Mouse (Mus musculus) cortical plate, adult 2 months (tissue): ENCODE results near the gene Osmr. TPM values are rescaled to one million over a fixed set of nuclear protein-coding genes. Genes with fewer than 3 reads are reported as not detected.
"Not testable (repeated sequence)": the region's sequence is repeated elsewhere in the genome, so short reads cannot be mapped to it uniquely, and the experiment has no call there.

ENCODE experiments used
- H3K27ac ChIP-seq: fragments of 200-500 bp; 2 replicates; pipeline ENCODE4 v1.5.1; 2012; ENCODE audit warnings: low read length, control low read depth, inconsistent platforms; ENCODE audit not compliant: insufficient read depth
- H3K4me1 ChIP-seq: fragments of 200-500 bp; 2 replicates; pipeline ENCODE4 v1.6.1; 2011; ENCODE audit warnings: low read length; ENCODE audit not compliant: control insufficient read depth, insufficient read depth
- H3K4me3 ChIP-seq: fragments of 200-500 bp; 2 replicates; pipeline ENCODE4 v1.5.1; 2011; ENCODE audit warnings: mild to moderate bottlenecking, low read length, control low read depth; ENCODE audit not compliant: insufficient read depth
- CTCF ChIP-seq: fragments of 200-500 bp; IDR thresholded peaks from 2 replicates; pipeline ENCODE4 v1.5.1; 2011; ENCODE audit warnings: mild to moderate bottlenecking, control low read depth, low read length; ENCODE audit not compliant: insufficient read depth; ENCODE audit errors: extremely low read depth
- POLR2A ChIP-seq: fragments of 200-500 bp; IDR thresholded peaks from 2 replicates; pipeline ENCODE4 v1.6.1; 2011; ENCODE audit warnings: mild to moderate bottlenecking, low read length, control low read depth; ENCODE audit not compliant: insufficient read depth; ENCODE audit errors: extremely low read depth
- polyA plus RNA-seq: library from polyadenylated mRNA; depleted of rRNA; stranded (reverse); fragments of >200 nt; gene quantifications from 2 replicates; pipeline ENCODE4 v1.2.3, GENCODE M21; 2012

The Osmr gene
- polyA plus RNA-seq, 1 experiment = 2.4 TPM

DNA sequence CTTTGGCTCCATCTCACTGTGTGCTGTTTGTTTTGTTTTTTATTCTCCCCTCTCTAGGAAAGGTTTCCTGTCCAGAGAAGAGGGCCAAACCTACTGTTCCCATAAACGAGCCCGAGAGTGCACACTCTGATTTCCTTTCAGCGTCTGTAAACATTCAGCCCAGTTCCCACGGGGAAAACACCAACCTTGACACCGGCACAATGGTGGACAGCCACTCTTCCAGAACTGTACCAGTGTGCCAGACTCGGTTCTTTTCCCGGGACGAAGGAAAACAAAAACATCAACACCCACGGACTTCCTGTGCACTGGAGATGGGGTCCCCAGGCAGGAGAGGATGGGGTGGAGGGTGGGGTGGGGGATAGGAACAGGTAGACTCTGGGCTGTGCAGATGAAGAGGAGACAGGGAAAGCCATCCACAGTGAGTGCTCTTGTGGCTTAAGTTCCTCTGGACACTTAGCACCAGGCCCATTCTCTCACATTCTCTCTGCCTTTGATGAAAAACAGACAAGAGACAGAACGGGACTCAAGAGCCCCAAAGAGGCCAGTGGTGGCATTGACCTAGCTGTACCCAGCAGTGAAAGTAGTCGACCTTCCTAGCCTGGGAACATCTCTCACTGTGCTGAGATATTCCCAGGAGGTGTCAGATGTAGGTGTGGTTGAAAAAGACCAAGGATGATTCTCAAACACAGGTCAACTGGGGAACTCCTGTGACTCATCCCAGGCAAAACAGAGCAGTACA, 3.0 kb downstream of the Osmr start:
- TF ChIP-seq CTCF (no peak), POLR2A (no peak)
- H3K4me1 ChIP-seq = no peaks in the 10 kb centered on the region
- no peak overlapping the region for H3K27ac ChIP-seq
- no peak overlapping the region; the same call in 1 of the 2 replicates for H3K4me3 ChIP-seq

DNA sequence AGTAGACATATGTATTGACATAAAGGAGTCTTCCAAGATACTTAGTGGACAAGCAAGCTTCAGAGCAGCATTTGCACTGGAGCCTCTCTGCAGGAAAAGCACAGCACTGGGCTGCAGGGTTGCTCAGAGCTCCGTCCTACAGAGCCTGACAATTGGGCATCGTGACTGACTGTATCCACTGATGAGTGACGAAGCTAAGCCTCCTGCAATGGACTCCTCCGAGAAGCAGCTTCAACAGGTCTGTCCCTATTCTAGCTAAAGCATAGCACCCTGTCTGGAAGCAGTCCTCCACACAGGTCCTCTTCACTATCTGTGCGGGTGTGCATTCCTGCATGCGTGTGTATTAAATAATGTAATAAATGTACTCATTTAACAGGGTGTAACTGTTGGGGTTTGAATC, 7.9 kb downstream of the Osmr start:
- H3K4me3 ChIP-seq = no peak overlapping the region
- no peak for TF ChIP-seq CTCF
- no peak for TF ChIP-seq POLR2A
- no peaks in the 10 kb centered on the region for H3K4me1 ChIP-seq
- H3K27ac ChIP-seq = no peak overlapping the region

DNA sequence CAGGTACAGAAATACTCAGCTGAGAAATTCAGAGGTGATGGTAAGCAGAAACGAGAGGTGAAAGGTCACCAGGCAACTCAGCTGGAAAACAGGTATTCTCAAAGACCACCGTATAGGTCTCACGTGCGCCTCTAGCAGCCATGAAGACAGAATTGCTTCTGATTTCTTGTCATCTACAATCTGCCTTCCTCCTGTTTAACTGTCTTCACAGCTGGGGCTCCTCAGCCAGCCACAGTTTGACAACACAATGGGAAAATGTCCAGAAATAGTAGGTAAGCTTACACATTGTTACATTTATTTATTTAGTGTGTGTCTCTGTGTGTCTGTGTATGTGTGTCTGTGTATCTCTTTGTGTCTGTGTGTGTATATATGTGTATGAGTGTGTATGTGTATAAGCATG, 12.6 kb downstream of the Osmr start:
- no peak overlapping the region for H3K4me3 ChIP-seq
- no peaks in the 10 kb centered on the region for H3K4me1 ChIP-seq
- TF ChIP-seq CTCF (no peak), POLR2A (no peak)
- H3K27ac ChIP-seq = no peak overlapping the region

- Histone ChIP-seq H3K4me3 (no peak overlapping the region), H3K4me1 (no peaks in the 10 kb centered on the region), H3K27ac (no peak overlapping the region)
- TF ChIP-seq POLR2A (no peak), CTCF (no peak)
Measured at GRCm38 (mm10) chr15:6861617-6862016, 13.2 kb downstream of the Osmr start.

GRCm38 (mm10) chr15:6859781-6860180, 15.0 kb downstream of the Osmr start:
- no peak overlapping the region for H3K27ac ChIP-seq
- no peak for TF ChIP-seq CTCF
- no peak for TF ChIP-seq POLR2A
- H3K4me1 ChIP-seq = no peaks in the 10 kb centered on the region
- no peak overlapping the region for H3K4me3 ChIP-seq

- no peak overlapping the region for H3K27ac ChIP-seq
- TF ChIP-seq POLR2A = no peak
- no peak for TF ChIP-seq CTCF
- H3K4me3 ChIP-seq = no peak overlapping the region
- no peaks in the 10 kb centered on the region for H3K4me1 ChIP-seq
Measured at GRCm38 (mm10) chr15:6858871-6859270, 15.9 kb downstream of the Osmr start.

- H3K4me1 ChIP-seq = no peaks in the 10 kb centered on the region
- TF ChIP-seq CTCF (no peak), POLR2A (no peak)
- no peak overlapping the region for H3K27ac ChIP-seq
- H3K4me3 ChIP-seq = no peak overlapping the region
Measured at GRCm38 (mm10) chr15:6857270-6857905, 17.4 kb downstream of the Osmr start.

GRCm38 (mm10) chr15:6849851-6850250, 24.9 kb downstream of the Osmr start:
- no peak for TF ChIP-seq POLR2A
- TF ChIP-seq CTCF = no peak
- Histone ChIP-seq H3K27ac (no peak overlapping the region), H3K4me1 (no peaks in the 10 kb centered on the region), H3K4me3 (no peak overlapping the region)

DNA sequence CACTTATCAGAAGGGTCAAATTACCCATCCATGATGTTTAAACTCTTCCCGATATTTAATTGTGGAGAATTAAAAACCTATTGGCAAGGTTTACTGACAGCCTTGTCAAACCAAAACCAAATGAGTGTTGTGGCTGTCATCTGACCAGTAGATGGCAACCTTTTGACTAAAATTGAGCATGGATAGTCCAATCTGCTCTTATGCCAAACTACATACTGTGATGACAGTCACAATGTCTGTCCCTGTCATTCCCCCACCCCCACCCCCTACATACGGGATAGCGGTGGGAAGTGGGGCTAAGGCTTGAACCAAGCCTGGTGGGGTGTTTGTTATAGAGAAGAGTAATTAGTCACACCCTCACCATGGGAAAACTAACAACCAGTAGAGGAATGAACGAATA, 34.6 kb downstream of the Osmr start:
- Histone ChIP-seq H3K4me3 (no peak overlapping the region), H3K4me1 (no peaks in the 10 kb centered on the region), H3K27ac (no peak overlapping the region)
- TF ChIP-seq CTCF = peak; percentile 42
- no peak for TF ChIP-seq POLR2A

- Histone ChIP-seq H3K27ac (no peak overlapping the region), H3K4me3 (no peak overlapping the region), H3K4me1 (no peaks in the 10 kb centered on the region)
- TF ChIP-seq POLR2A = no peak
- no peak for TF ChIP-seq CTCF
Measured at GRCm38 (mm10) chr15:6815807-6816206, 59.0 kb downstream of the Osmr start.

DNA sequence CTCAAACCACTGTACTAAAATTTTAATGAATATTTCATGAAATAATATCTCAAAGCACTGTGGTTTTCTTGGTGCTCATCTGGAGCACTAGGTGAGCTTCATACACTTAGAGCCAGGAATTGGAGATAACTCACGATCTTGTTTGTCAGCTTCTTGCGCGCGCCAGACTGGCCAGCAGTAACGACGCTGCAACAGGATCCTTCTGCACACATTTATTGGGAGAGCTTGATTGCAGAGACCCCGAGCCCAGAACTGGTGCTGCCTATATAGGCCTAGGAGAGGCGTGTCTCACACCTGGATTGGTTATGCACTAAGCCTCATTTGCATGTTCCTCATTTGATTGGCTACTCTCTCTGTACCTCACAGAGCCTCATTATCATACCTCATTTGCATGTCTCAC, 73.6 kb downstream of the Osmr start:
- H3K4me3 ChIP-seq, H3K27ac ChIP-seq, H3K4me1 ChIP-seq: not testable (repeated sequence)
